Mouse (Mus musculus) layer of hippocampus, adult 8-10 months (tissue): ENCODE measurements at regions not wholly inside any gene's neighbourhood (a gene's known extent, or its start where the extent isn't known, plus 50 kb on each side); places are given as distances from the start of the nearest gene placed in this dataset.

ENCODE experiments used
- DNase-seq, 2 experiments: peaks; one replicate each; pipeline ENCODE4 v3.0.0; 2022; ENCODE audit warnings: low spot score in 2 of 2

DNA sequence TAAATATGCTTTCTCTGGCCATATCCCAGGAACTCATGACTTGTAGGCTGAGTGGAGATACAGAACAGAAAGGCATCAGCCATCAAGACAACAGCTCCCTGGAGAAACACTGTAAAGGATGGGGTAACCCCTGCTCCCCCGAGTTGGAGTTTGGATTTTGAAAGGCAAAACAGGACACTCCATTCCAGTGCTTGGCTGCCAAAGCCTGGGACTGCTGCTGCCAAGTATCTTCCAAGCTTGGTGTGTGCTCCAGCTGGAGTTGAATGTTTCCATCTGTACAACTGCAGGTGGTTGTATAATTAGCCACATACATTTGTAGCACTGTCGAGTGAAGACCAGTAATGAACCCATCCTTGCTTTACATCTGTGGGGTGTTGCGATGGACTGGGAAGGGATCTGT lies 62.1 kb downstream of the 4933412E24Rik start:
- peak; percentile 85 for DNase-seq

DNA sequence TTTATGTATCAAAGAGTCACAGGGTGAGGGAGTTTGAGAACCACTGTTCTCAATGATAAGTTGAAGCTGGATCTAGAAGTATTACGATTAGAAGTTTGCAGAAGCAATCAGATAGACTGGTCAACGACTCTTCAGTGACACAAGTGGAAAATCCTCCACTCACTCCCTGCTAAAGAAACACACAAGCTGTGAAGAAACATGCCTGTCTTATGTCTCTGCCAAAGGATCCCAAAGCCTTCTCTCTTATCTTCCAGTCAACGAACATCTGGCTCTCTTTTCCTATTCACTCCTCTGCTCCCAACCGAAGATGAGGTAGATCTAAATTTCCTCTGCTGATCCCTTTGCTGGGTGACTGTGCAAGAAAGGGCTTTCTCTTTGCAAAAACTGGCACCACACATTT lies 62.6 kb downstream of the 4933412E24Rik start:
- no peak for DNase-seq

DNA sequence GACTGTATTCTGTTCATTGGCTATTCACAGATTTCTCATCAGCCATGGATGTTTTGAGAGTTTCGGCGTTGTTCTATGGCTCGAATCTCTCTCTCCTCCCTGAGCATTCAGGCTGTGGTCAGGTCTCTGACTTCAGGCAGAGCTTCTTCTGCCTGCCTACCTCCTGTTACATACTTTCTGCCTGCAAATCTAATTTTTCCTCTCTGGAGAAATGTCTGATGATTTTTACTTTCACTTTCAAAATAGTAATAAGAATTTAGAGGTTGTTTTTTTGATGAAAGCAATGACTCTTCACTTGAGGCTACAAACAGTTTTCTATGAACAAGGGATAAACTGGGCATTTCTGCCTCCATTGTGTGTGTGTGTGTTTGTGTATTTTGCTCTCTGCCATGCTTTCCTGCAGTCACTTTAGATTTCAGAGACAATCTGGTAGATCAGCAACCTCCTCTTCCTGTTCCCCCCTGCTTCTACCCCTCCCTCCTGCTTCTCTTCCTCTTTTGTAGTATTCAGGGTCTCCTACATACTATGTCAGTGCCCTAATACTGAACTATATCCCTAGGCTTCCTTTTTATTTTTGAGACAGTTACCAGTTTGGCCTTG lies 65.7 kb downstream of the 4933412E24Rik start:
- no peak for DNase-seq

DNA sequence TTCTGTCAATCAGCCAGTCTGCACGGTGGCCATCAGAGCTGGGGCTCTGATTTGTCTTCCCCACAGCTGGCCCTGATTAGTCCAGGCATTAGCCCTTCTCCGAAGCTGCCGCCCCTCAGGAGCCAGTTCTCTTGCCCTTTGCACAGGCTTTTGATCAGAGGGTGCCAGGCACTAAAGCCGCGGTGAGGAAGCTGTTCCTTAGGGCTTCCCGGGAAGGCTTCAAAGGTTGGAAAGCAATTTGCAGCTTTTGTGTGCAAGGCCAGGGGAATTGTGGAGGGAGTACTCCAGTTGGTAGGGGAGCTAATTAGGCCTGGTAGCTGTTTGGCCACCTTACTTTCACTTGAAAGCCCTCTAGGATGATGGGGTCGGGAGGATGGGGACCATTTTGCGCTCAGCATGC lies 71.2 kb downstream of the 4933412E24Rik start:
- no peak for DNase-seq

DNA sequence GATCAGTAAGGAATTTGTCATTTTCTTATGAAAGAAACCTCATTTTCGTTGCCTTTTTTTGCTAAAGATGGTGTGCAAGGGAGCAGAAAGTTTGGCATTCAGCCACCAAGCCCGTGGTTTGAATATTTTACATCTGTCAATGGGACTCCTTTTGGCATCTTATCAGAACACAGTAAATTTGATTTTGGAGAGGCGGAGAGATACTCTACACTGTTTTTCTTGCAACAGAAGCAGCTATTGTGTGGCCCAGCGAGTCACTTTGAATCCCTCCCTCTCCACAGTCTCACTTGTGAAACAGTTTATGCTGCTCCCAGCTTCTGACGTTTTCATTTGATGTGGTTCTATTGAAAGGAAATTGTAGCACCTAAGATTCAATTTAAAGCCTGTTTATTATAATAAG lies 79.9 kb downstream of the 4933412E24Rik start:
- peak in 1 of 2 experiments; percentile 38 for DNase-seq

DNA sequence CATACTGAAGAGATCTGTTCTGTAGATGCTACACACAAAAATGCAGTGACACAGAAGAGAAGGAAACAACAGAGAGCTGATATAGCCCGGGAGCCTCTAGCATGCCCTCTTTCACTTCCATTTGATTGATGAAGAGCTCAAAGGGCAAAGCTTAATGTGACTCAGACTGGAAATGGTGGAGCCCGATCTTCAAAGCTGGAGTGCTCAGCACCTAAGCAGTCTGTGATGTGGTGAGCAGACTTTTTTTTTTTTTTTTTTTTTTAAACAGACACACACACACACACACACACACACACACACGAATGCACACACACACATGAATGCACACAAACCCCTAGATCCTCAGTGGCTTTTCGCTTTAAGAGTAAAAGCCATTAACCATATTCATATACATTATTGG lies 102.6 kb downstream of the 4933412E24Rik start:
- DNase-seq, result no peak

DNA sequence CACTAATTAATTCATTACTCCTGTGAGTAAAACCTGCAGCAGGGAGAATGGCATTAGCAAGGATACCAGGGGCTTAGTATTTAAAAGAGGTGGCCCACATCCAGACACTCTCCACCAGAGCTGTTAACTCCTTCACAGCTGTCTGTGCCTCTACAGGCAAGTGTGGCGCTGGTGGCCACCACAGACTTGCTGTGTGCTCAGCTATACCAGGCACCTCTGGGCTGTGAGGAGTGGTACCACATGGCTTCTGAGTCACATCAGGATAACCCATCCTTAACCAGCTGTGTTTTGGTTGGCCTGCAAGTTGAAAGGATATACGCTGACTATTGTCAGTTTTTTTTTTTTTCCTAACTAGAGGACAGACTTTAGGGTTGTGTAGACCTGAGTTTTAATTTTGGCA lies 108.1 kb downstream of the 4933412E24Rik start:
- DNase-seq, result no peak

DNA sequence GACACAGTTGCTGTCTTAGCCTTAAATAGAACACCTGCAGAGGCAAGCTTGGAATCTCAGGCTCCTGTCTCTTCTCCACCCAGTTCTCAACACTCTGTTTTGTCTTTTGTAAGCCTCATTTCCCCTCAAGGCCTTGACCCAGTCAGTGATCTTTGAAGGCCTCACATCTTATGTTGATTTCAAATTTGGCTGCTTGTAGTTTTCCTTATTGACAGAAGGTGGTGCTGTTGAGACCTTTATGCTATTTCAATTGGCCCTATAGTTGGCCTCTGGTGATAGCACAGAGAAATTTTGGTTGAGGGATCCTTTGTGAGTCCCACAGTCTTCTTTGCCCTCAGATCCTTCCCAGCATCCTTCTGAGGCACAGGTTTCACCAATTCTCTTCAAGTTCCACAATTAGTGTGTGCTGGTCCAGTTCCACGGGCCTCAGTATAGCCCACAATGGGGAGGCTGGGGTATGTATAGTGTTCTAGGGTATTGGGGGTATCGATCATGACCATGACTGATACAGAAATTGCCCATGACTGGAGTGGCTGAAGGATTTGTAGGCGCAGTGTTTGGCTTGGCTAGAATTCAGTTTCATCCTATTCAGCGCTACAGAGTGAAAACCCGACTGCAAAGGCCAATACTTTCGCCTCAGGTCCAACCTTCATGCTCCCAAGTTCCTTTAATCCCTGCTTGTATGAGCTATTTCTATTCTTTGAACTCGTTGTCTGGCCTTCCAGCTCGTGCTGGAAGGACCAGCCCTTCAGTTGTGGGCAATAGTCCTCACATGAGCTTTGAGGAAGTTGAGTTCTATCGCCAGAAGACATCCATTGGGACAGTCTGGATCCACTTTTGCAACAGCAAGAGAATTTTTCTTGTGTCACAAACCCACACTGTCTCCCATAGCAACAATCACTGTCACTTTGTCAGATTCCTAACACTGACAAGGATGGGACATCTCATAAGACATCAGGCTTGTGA lies 110.3 kb downstream of the 4933412E24Rik start:
- no peak for DNase-seq

DNA sequence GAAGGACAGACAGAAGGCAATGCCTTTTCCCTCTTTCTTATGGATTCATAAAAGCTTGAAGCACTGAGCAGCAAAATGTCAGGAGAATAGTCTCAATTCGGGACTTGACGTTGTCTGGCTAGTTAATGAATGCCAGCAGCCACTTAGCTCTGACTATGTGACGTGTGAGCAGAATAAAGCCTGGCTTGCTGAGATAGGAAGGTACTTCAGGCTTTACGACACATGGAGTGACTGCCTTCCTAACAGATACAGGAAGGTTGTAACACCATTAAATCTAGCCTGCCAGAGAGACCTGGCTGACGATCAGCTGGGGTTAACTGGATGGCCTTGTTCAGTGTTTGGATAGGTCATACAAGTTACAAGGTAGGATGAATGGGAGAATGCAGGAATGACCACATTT lies 111.7 kb downstream of the 4933412E24Rik start:
- DNase-seq, result no peak

DNA sequence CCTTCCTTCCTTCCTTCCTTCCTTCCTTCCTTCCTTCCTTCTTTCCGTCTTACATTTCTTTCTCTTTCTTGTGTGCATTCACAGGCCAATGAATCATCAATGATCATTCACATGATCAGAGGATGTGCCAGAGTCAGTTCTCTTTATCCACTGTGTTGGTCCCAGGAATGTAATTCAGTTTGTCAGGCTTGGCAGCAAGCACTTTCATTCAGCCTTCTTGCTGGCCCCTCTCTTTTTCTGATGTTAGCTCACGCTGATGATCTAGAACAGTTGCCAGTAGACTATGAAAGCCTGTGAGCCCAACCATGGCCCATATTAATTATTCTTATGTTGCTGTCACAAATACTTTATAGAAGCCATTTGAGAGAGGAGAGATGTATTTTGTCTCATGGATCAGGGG lies 127.4 kb downstream of the 4933412E24Rik start:
- no peak for DNase-seq

DNA sequence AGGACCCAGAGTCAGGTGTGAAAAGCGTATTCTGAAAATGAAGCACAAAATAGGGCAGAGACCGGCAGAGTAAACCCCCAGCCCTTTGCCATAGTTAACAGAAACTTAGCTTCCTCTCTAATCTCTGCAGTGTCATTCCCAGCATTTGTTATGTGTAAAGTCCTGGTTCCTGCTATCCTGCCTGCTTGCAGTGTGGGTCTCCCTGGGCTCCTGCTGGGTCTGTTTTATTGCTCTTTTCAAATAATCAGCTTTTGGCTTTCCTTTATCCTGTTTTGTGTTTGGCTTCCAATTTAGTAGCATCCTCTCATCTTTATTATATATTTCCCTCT lies 128.3 kb downstream of the 4933412E24Rik start:
- DNase-seq, result no peak

DNA sequence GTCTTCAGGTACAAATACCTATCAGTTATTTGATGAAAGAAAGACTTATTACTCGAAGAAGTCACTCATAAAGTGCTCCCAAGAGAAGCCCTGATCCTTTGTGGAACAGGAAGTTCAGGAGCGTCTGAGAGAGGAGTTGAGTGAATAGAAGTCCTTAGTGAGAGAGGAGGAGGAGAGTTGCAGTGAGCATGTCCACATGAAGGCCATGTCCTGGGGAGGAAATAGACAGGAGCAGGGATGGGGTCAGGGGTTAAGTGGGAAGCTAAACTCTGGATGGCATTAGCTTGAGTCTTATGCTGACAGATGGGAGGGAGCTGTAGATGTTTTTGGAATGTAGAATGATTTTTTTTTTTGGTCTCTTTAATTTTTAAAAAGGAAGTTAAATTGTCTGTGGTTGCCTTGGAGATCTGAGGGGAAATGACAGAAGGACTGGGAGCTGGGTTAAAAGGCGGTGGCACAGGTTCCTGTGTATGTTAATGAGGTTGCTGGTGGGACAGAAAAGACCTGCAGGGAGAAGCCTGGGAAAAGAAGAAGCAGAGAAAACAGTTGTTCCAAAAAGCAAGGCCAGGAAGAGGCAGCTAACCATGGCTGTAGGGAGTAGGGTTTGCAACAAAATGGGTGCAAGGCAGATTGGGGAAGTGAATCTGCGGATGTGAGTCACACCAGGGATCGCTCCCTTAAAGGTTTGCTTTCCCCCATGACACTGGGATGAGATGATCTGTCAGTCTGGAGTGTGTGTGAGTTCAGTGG lies 128.9 kb downstream of the 4933412E24Rik start:
- no peak for DNase-seq

DNA sequence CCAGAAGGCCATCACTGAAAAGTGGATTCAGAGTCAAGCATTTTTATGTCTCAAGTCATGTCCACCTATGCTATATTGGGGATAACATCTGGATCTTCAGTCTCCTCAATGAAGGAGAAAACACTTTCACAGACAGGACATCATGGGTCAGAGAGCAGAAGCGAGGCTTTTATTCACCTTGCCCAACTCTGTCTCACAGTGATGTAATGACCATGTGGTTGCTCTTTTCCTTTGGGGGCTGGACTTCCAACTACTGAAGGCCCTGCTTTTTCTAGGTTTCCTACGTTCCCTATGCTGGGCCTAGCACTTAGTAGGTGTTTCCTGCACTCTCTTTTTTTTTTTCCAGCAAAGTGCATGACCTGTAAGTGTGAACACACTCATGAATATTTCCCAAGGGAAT lies 130.4 kb downstream of the 4933412E24Rik start:
- DNase-seq, result no peak

DNA sequence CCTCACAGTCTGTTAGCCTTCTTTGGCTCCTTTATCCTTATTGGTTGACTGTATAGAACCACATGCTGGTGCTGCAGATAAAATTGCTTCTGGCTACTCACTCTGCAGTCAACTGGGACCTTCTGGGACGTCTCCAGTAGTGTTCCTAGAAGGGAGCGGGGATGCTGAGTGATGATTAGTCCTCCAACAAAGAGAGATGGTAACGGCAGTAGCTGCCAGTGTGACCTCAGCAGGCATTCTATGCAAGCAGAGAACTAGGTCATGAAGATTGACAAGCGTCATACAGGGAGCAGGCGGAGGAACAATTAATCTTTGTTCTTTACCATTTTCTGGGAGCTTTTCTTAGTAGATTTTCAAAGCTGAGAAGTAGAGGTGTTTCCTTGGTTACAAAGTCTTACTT lies 134.0 kb downstream of the 4933412E24Rik start:
- DNase-seq, result no peak

DNA sequence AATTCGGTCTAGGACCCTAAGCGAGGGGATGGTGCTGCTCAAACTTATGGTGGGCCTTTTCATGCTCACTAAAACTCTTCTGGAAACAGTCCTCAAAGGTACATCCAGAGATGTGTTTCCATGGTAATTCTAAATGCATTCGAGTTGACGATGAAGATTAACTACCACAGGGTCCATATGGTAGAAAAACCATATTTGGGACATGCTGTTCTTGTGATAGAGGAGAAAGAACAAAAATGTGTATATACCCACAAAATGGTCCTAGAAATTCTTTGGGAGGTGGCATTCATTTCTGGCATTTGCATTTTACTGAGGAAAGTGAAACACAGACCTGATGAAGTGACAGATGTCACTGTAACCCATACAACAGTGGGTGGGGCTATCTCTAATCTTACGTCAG lies 136.0 kb downstream of the 4933412E24Rik start:
- no peak for DNase-seq

DNA sequence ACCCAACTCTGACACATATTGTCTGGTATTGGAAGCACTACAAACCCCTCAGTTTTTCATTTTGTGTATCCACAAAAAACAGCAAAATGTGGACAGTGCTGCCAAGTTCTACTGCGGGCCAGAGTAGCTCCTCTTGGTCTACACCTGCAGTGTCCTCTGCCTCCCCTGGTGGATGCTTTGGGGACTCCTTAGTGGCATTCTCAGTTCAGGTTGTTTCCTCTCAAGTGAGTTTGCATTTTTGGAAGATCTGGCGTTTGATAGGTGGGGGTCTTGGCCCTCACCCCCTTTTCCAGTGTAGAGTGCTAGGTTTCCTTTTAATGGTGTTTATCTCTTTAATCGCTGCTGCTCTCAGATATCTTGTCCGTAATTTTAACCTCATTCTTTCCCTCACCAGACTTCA lies 137.1 kb downstream of the 4933412E24Rik start:
- DNase-seq, result no peak

DNA sequence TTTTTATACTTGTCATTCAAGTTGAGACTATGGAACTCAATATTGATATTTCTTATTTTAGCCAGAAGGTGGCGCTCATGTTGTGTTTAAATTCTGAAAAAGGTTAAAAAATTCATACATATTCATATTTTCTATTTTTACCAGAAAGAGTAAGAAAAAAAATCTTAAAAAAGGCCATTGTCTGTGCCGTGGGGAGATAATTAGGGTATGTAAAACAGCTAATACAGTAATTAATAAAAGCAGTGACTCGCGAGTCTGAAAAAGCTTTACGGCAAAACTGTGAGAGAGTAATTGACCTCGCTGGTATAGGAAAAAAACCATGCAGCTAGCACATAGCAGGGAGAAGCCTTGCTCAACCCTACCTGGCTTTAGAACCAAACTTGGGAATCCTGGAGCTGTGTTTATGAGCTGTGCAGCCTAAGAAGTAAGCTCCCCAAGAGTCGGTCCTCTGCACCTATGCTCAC lies 140.1 kb downstream of the 4933412E24Rik start:
- DNase-seq, result no peak

DNA sequence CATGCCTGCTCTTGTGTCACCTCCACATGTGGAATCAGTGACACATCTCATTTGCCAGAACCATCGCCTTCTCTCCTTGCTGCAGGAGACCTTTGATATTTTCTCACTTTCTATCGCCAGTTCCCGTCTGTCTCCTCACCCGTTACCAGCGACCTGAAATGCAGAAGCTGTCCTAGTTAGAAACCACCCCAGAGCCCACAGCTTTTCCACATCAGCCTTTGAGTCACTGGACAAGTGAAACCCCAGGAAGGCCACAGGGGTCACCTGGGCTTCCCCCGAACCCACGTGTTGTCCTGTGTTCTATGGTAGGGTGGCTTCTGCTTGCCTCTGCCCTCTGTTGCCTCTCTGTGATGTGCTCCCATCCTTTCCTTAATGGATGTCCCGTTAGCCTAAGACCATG lies 149.7 kb downstream of the 4933412E24Rik start:
- no peak for DNase-seq

DNA sequence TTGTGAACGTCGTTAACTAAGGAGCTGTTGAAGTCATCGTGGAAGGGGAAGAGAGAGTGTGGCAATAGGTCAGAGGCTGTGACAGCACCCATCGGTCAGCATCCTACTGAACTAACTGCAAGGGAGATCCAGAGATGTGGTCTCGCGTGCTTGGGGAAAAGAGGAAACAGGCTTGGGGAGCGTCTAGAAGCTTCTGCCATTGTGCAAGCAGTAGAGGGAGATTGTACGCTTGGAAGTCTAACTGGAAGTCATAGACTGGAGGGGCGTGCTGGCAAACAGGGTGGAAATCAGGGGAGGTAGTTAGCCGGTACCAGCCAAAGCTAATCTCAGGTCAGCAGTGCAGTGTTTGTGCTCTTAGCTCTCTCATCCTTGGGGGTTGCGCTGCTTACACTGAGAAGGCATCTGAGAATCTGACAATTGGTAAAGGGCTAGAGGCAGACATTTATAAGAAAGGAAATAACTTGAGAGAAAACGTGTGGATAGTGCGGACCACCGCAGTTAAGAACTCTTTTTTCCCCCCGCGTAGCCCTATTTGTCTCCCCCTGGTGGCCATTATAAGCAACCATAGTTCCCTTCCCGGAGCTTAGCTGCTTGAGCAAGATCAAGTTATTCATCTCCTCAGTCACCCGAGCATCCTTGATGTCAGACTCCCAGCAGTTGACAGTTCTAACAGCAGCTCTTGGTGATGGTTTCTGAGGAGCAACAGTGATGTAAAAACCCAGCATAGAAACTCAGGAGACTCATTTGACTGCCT lies 151.5 kb downstream of the 4933412E24Rik start:
- DNase-seq, result no peak

DNA sequence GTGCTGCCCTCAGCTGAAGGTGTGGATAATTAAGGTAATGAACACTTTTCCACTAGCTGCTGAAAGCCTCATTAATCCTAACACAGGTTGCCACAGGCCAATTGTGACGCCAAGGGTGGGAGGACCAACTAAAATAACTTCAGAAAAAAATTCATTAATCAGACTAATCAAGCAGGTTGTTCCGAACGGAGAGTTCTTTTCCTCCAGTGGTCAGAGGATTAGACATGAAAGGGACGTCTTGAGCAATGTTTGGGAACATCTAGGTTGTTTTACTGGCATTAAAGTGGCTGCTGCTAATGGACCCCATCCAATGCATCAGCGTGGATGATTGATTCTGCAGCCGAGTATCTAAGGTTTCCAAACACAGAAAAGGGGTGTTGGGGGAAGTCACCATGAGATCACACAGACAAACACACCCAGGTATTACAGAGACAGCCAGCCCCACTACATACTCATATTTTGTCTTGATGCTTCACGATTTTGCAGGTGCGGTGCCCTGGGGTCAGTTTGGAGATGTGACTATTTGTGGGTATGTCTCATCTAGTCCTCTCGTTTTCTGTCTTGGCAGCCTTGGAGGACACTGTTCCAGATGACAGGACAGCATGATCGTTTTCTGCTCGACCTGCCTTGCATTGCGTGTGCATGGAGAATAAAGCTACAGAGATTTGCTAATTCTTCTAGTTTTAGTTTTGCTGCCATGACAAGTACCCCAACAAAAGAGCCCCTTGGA lies 164.0 kb downstream of the 4933412E24Rik start:
- DNase-seq, result no peak
